Mouse (Mus musculus) ES-E14 (cell line): Measurements from ENCODE around the gene Gm49321. TPM values are rescaled to one million over a fixed set of nuclear protein-coding genes. Genes with fewer than 3 reads are reported as not detected.
A peak's percentile ranks its signal among the peaks of the same experiment; 100 is the strongest.

Experiments used
- DNase-seq: peaks from one replicate; pipeline ENCODE4 v3.0.0-alpha.2; 2013; ENCODE audit warnings: low read depth, low spot score
- H3K27ac ChIP-seq: 2 replicates; pipeline ENCODE4 v1.5.1; 2012; ENCODE audit warnings: low read depth, mild to moderate bottlenecking, low read length, moderate library complexity, mixed read lengths; ENCODE audit not compliant: poor library complexity, insufficient read depth, severe bottlenecking
- H3K36me3 ChIP-seq: 2 replicates; pipeline ENCODE4 v1.6.1; 2012; ENCODE audit warnings: mild to moderate bottlenecking, low read length, moderate library complexity, mixed read lengths; ENCODE audit not compliant: control insufficient read depth, poor library complexity, insufficient read depth, severe bottlenecking
- H3K4me1 ChIP-seq, 2 experiments: fragments of 150-350 bp in 1 of 2; sonication (generic) in 1 of 2; 2 replicates each; pipeline ENCODE4 v1.6.1; 2012; ENCODE audit warnings: low read length in 2 of 2, mild to moderate bottlenecking in 1 of 2, mixed read lengths in 1 of 2; ENCODE audit not compliant: control insufficient read depth in 2 of 2, insufficient read depth in 2 of 2, poor library complexity in 1 of 2
- H3K4me3 ChIP-seq, 2 experiments: fragments of 150-350 bp in 1 of 2; sonication (generic) in 1 of 2; 2 replicates each; pipeline ENCODE4 v1.5.1; 2012; ENCODE audit warnings: low read length in 2 of 2, low read depth in 1 of 2, mild to moderate bottlenecking in 1 of 2, mixed read lengths in 1 of 2; ENCODE audit not compliant: insufficient read depth in 1 of 2, poor library complexity in 1 of 2, severe bottlenecking in 1 of 2
- H3K9ac ChIP-seq: 2 replicates; pipeline ENCODE4 v1.6.1; 2012; ENCODE audit warnings: low read depth, mild to moderate bottlenecking, low read length, mixed read lengths; ENCODE audit not compliant: poor library complexity, insufficient read depth, severe bottlenecking
- H3K9me3 ChIP-seq: fragments of 150-350 bp; sonication (generic); 2 replicates; pipeline ENCODE4 v1.6.1; 2012; ENCODE audit warnings: low read depth, mild to moderate bottlenecking, low read length; ENCODE audit not compliant: control insufficient read depth, insufficient read depth
- CHD2 ChIP-seq: IDR thresholded peaks from 2 replicates; pipeline ENCODE4 v1.6.1; 2014; ENCODE audit warnings: mild to moderate bottlenecking, low read depth, low read length, inconsistent platforms
- HCFC1 ChIP-seq: IDR thresholded peaks from 2 replicates; pipeline ENCODE4 v1.6.1; 2012; ENCODE audit warnings: low read length, inconsistent platforms, borderline replicate concordance; ENCODE audit not compliant: insufficient read depth
- MAFK ChIP-seq: IDR thresholded peaks from 2 replicates; pipeline ENCODE4 v1.6.1; 2014; ENCODE audit warnings: mild to moderate bottlenecking, low read depth, low read length, inconsistent platforms; ENCODE audit not compliant: insufficient read depth
- ZC3H11A ChIP-seq: IDR thresholded peaks from 2 replicates; pipeline ENCODE4 v1.6.1; 2012; ENCODE audit warnings: low read depth, mild to moderate bottlenecking, inconsistent platforms, low read length, borderline replicate concordance
- ZNF384 ChIP-seq: IDR thresholded peaks from 2 replicates; pipeline ENCODE4 v1.6.1; 2012; ENCODE audit warnings: low read depth, low read length, inconsistent platforms
- in situ Hi-C, 2 experiments: fragments of 600-800 bp; cut with MboI; formaldehyde crosslinking; loops; one replicate each; pipeline ENCODE4 v1.15.1; 2025; ENCODE audit warnings: low sequenced_read_pairs in 2 of 2, inconsistent platforms in 1 of 2; ENCODE audit not compliant: unreplicated experiment in 2 of 2
- total RNA-seq: library from RNA; depleted of rRNA; stranded (reverse); fragments of 300-350 nt; gene quantifications from 2 replicates; pipeline ENCODE4 v1.2.3, GENCODE M21; 2012

Gm49321 gene
- total RNA-seq, 1 experiment: 2.9 TPM

- no peaks in the 10 kb centered on the region for H3K4me1 ChIP-seq
- in situ Hi-C loops: no loop called here
- H3K27ac ChIP-seq: no peak overlapping the region
- H3K36me3 ChIP-seq: peaks cover 9% of the 10 kb centered on the region
- TF ChIP-seq HCFC1: no peak
- no peak for TF ChIP-seq MAFK
- no peak for TF ChIP-seq ZC3H11A
- TF ChIP-seq ZNF384: no peak
- TF ChIP-seq CHD2: no peak
- no peaks in the 10 kb centered on the region for H3K9me3 ChIP-seq
- no peak overlapping the region for H3K9ac ChIP-seq
- DNase-seq: no peak
- H3K4me3 ChIP-seq: no peak overlapping the region
These were observed 52.1 kb downstream of the Gm49321 start for GRCm38 (mm10) chr12:73989594-73989993.

GRCm38 (mm10) chr12:73996906-73997296 is 59.4 kb downstream of the Gm49321 start:
- H3K9me3 ChIP-seq: no peaks in the 10 kb centered on the region
- H3K4me1 ChIP-seq: no peaks in the 10 kb centered on the region
- in situ Hi-C loops: no loop called here
- TF ChIP-seq CHD2 (no peak), MAFK (no peak), ZNF384 (no peak), ZC3H11A (no peak), HCFC1 (no peak)
- peak overlapping the region in 1 of 2 experiments; percentile 47; a peak in 1 of 4 replicates for H3K4me3 ChIP-seq
- DNase-seq: no peak
- H3K27ac ChIP-seq: no peak overlapping the region
- no peaks in the 10 kb centered on the region for H3K36me3 ChIP-seq
- no peak overlapping the region for H3K9ac ChIP-seq

GRCm38 (mm10) chr12:73997297-73998127 is 60.1 kb downstream of the Gm49321 start, which contains the start of gene Syt16:
Gene Syt16, plus strand, starts transcription at chr12:73997661.
- Histone ChIP-seq H3K36me3 (no peaks in the 10 kb centered on the region), H3K4me1 (no peaks in the 10 kb centered on the region), H3K27ac (no peak within 1 kb of the TSS), H3K9ac (peak within 1 kb of the TSS; percentile 36; the same call in 1 of the 2 replicates), H3K9me3 (no peaks in the 10 kb centered on the region), H3K4me3 (peak within 1 kb of the TSS; percentile 67 to 70)
- in situ Hi-C loops: no loop called here
- TF ChIP-seq MAFK (no peak), CHD2 (no peak), ZC3H11A (no peak), HCFC1 (no peak), ZNF384 (no peak)
- no peak for DNase-seq

- Histone ChIP-seq H3K36me3 (no peaks in the 10 kb centered on the region), H3K4me3 (peak overlapping the region; percentile 67 to 70; a peak in 3 of 4 replicates), H3K9me3 (no peaks in the 10 kb centered on the region), H3K9ac (no peak overlapping the region), H3K27ac (no peak overlapping the region), H3K4me1 (no peaks in the 10 kb centered on the region)
- no peak for TF ChIP-seq CHD2
- no peak for TF ChIP-seq MAFK
- no peak for TF ChIP-seq HCFC1
- TF ChIP-seq ZNF384: no peak
- no peak for TF ChIP-seq ZC3H11A
- DNase-seq: no peak
- in situ Hi-C loops: no loop called here
These were observed 60.6 kb downstream of the Gm49321 start for GRCm38 (mm10) chr12:73998128-73998456.
